Mouse (Mus musculus): ENCODE results near the gene Tas2r138.

GRCm38 (mm10) chr6:40584336-40584735, 28.8 kb downstream of the Tas2r138 start:
- TF ChIP-seq CTCF (IDR thresholded peaks at IDR 0.05; ENCODE audit: borderline replicate concordance, extremely low read depth, insufficient read depth, insufficient read length) (no peak), POLR2A (IDR thresholded peaks at IDR 0.05; ENCODE audit: borderline replicate concordance, extremely low read depth, insufficient read depth, insufficient read length, poor library complexity, severe bottlenecking) (no peak)

Data from brain, embryonic 14.5 days (tissue).